Mouse (Mus musculus): ENCODE measurements around the gene Trnau1ap.
A peak's percentile ranks its signal among the peaks of the same experiment; 100 is the strongest.

DNA sequence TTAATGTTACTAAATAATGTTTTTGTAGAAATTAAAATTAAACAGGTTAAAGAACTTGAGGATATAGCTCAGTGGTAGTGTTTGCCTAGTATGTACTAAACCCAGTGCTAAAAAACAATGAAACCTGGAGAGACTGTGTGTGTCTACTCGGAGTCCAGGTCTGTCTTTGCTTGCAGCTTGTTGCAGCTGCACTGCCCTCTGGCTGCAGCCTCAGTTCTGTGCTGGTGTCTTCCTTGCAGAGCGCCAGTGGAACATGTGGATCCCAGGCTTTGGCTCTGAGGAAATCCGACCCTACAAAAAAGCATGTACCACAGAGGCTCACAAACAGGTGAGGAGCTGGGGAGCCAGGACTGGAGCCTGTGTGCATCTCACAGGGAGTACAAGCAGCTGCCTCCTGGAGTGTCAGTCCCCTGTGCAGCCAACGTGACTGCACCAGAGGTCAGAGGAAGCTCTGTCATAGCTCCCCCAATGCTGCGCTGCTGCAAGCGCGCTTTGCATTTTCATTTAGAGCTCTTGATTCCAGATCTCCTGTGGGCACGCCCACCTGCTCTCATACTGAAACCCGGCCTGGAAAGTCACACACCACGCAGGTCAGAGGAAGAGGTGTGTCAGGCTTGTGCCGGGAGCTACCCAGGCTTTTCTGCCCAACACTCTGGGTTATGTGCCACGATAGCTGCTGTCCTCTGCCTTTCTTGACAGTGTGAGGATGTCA, 37.6 kb downstream of the Trnau1ap start:
- TF ChIP-seq POLR2A (IDR thresholded peaks at IDR 0.05; ENCODE audit: low read depth, low read length) (no peak), CTCF (IDR thresholded peaks at IDR 0.05; ENCODE audit: borderline replicate concordance, insufficient read depth, low read length) (peak; percentile 53; the same call in 1 of the 2 replicates)
